Mouse (Mus musculus) G1E (cell line): Measurements from ENCODE around the gene Copz1. TPM values are rescaled to one million over a fixed set of nuclear protein-coding genes. Genes with fewer than 3 reads are reported as not detected.
A peak's percentile ranks its signal among the peaks of the same experiment; 100 is the strongest.
"Not testable (repeated sequence)": the region's sequence is repeated elsewhere in the genome, so short reads cannot be mapped to it uniquely, and the experiment has no call there.

ENCODE experiments used
- ATAC-seq: 2 replicates; pipeline ENCODE4 v1.8.0; 2016; ENCODE audit warnings: mild to moderate bottlenecking; ENCODE audit not compliant: insufficient number of reproducible peaks, poor library complexity, low FRiP score, severe bottlenecking; ENCODE audit errors: extremely low read depth
- DNase-seq: peaks from one replicate; pipeline ENCODE4 v3.0.0; 2012; ENCODE audit warnings: low spot score
- H3K27me3 ChIP-seq: 2 replicates; pipeline ENCODE4 v1.6.1; 2012; ENCODE audit warnings: mild to moderate bottlenecking, low read length, inconsistent platforms; ENCODE audit not compliant: insufficient read depth
- H3K36me3 ChIP-seq: replicated peaks from 2 replicates; pipeline ENCODE3; 2012; ENCODE audit warnings: mild to moderate bottlenecking, inconsistent platforms
- H3K4me1 ChIP-seq: 2 replicates; pipeline ENCODE4 v1.6.1; 2012; ENCODE audit warnings: low read depth, low read length, inconsistent platforms, mixed read lengths; ENCODE audit not compliant: insufficient read depth
- H3K4me3 ChIP-seq: 2 replicates; pipeline ENCODE4 v1.5.1; 2012; ENCODE audit warnings: low read depth, mild to moderate bottlenecking, inconsistent platforms, low read length, moderate library complexity, mixed read lengths
- H3K9me3 ChIP-seq: replicated peaks from 2 replicates; pipeline ENCODE4 v1.6.1; 2012; ENCODE audit warnings: inconsistent platforms
- CTCF ChIP-seq: IDR thresholded peaks from 2 replicates; pipeline ENCODE4 v1.5.1; 2012; ENCODE audit warnings: low read depth, low read length, inconsistent platforms, mixed read lengths
- GATA1 ChIP-seq: IDR thresholded peaks from 2 replicates; pipeline ENCODE4 v1.6.1; 2012; ENCODE audit warnings: borderline replicate concordance, low read length, inconsistent platforms, mixed read lengths
- GATA2 ChIP-seq: IDR thresholded peaks from 2 replicates; pipeline ENCODE4 v1.6.1; 2012; ENCODE audit warnings: low read depth, low read length, inconsistent platforms, borderline replicate concordance
- POLR2AphosphoS5 ChIP-seq: IDR thresholded peaks from 2 replicates; pipeline ENCODE4 v1.6.1; 2012; ENCODE audit warnings: low read depth, low read length, inconsistent platforms; ENCODE audit not compliant: insufficient replicate concordance
- TAL1 ChIP-seq: conservative IDR thresholded peaks from 2 replicates; pipeline ENCODE4 v1.6.1; 2012; ENCODE audit warnings: low read depth, low read length, inconsistent platforms, mixed read lengths
- polyA plus RNA-seq: library from polyadenylated mRNA; stranded (reverse); fragments of >175 nt; gene quantifications from 2 replicates; pipeline ENCODE4 v1.2.3, GENCODE M21; 2012
- total RNA-seq, 2 experiments: library from RNA; stranded (forward) in 1 of 2; stranded (reverse) in 1 of 2; fragments of 200-1000 nt in 1 of 2; fragments of >200 nt in 1 of 2; fragmentation: Nextera tagmentation in 1 of 2; gene quantifications; 2 replicates each; pipeline ENCODE4 v1.2.3; 2014 to 2017

The Copz1 gene
- total and polyA plus RNA-seq, 3 experiments: 97.2 to 494 (median 182) TPM

GRCm38 (mm10) chr15:103245616-103246015 is 26.9 kb upstream of the Copz1 start:
- no peaks in the 10 kb centered on the region for H3K9me3 ChIP-seq
- no peaks in the 10 kb centered on the region for H3K27me3 ChIP-seq
- H3K4me3 ChIP-seq: peak overlapping the region; percentile 20; the same call in 1 of the 2 replicates
- TF ChIP-seq POLR2AphosphoS5 (no peak), CTCF (no peak), GATA2 (no peak), GATA1 (no peak), TAL1 (no peak)
- no peak for DNase-seq
- ATAC-seq: no peak
- H3K4me1 ChIP-seq: peaks cover 53% of the 10 kb centered on the region
- peaks cover 87% of the 10 kb centered on the region for H3K36me3 ChIP-seq

GRCm38 (mm10) chr15:103247078-103247781 is 25.3 kb upstream of the Copz1 start:
- TF ChIP-seq POLR2AphosphoS5 (0 out of 2 replicates have a peak, but pooled peaks have one; percentile 59), GATA2 (no peak)
- DNase-seq (no peak), ATAC-seq (no peak)
- H3K4me1 ChIP-seq: peaks cover 69% of the 10 kb centered on the region
- H3K36me3 ChIP-seq: peaks cover 88% of the 10 kb centered on the region
- no peak overlapping the region for H3K4me3 ChIP-seq
- H3K27me3 ChIP-seq: no peaks in the 10 kb centered on the region
- H3K9me3 ChIP-seq: no peaks in the 10 kb centered on the region

DNA sequence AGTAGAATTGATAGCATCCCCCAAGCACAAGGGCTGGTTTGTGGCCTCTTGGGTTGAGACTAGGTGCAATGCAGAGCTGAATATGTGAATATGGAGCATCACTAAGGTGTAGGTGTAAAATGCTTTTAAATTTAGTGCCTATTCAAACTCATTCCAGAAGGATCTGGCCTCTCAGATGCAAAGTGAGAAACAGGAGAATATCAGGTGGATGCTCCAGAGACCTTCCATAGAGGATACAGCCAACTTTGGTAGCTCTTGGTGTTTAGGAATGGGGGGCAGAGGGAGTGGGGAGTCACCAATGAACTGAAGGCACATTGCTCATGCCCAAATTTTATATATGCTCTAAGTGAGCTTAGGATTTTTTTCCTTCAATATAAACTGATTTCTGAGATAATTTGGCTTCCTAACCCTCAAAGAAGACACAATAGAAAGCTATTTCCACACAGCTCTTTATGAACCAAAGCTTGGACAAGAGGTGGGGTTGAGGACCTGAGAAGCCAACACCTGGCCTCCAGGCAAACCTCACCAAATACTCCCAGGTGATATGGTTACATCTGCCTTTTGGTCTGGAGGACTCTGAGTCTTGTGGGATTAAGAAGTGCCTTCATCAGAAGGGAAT is 24.6 kb upstream of the Copz1 start:
- no peak for ATAC-seq
- H3K4me1 ChIP-seq: peaks cover 74% of the 10 kb centered on the region
- H3K36me3 ChIP-seq: peaks cover 87% of the 10 kb centered on the region
- no peak for DNase-seq
- H3K9me3 ChIP-seq: no peaks in the 10 kb centered on the region
- no peak overlapping the region for H3K4me3 ChIP-seq
- no peak for TF ChIP-seq TAL1
- TF ChIP-seq POLR2AphosphoS5: peak; percentile 61; the same call in 1 of the 2 replicates
- TF ChIP-seq GATA2: no peak
- no peak for TF ChIP-seq GATA1
- no peaks in the 10 kb centered on the region for H3K27me3 ChIP-seq

- DNase-seq (no peak), ATAC-seq (no peak)
- H3K4me3 ChIP-seq: peak overlapping the region; percentile 21; the same call in 1 of the 2 replicates
- H3K4me1 ChIP-seq: peaks cover 76% of the 10 kb centered on the region
- peaks cover 86% of the 10 kb centered on the region for H3K36me3 ChIP-seq
- H3K9me3 ChIP-seq: no peaks in the 10 kb centered on the region
- TF ChIP-seq CTCF: no peak
- TF ChIP-seq POLR2AphosphoS5: peak; percentile 67; the same call in 1 of the 2 replicates
- no peaks in the 10 kb centered on the region for H3K27me3 ChIP-seq
These were observed 23.9 kb upstream of the Copz1 start for GRCm38 (mm10) chr15:103248401-103249313.

DNA sequence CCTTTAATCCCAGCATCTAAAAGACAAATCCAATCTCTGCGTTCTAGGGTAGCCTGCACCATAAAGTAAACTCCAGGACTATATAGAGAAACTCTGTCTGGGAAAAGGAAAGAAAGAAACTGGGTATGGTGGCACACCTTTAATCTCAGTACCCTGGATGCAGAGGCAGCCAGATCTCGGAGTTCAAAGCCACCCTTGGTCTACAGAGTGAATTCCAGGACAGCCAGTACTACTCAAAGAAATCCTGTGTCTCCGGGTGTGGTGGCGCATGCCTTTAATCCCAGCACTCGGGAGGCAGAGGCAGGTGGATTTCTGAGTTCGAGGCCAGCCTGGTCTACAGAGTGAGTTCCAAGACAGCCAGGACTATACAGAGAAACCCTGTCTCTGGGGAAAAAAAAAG is 23.0 kb upstream of the Copz1 start:
- H3K9me3 ChIP-seq, H3K27me3 ChIP-seq, DNase-seq, ATAC-seq, H3K4me3 ChIP-seq: not testable (repeated sequence)
- H3K36me3 ChIP-seq: peaks cover 84% of the 10 kb centered on the region
- peaks cover 74% of the 10 kb centered on the region for H3K4me1 ChIP-seq

DNA sequence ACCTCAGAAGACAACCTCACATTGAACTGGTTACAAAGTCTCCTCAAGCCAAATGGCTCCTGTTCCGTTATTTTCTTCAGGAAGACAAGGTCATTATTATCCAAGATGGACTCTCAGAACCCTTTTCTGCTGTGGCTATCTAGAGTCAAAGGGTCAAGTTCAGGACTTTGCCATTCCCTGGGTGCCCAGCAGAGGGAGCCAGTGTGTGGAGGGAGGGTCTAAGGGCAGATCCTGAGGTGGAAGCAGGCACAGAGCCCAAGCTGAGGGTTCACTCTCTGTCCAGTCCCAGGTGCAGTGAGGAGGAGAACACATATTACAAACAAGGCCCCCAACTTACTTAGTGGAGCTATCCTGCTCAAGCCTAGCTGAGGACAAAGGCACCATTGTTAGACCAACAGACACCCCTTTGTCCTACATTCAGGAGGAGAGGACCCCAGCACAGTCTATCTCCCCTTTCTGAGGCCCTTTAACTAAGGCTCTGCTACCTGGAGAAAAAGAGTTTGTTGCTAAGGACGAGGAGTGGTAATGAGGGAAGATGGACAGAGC is 22.2 kb upstream of the Copz1 start:
- Histone ChIP-seq H3K4me1 (peaks cover 70% of the 10 kb centered on the region), H3K27me3 (no peaks in the 10 kb centered on the region), H3K36me3 (peaks cover 79% of the 10 kb centered on the region), H3K9me3 (no peaks in the 10 kb centered on the region), H3K4me3 (peak overlapping the region; percentile 87)
- no peak for TF ChIP-seq GATA2
- TF ChIP-seq TAL1: no peak
- no peak for TF ChIP-seq GATA1
- no peak; the same call in 1 of the 2 replicates for TF ChIP-seq POLR2AphosphoS5
- peak; percentile 94 for TF ChIP-seq CTCF
- DNase-seq: peak; percentile 47
- peak; percentile 16; the same call in 1 of the 2 replicates for ATAC-seq
